Mouse (Mus musculus): ENCODE measurements around the gene Mipep. TPM values are rescaled to one million over a fixed set of nuclear protein-coding genes. Genes with fewer than 3 reads are reported as not detected.

Gene Mipep
- total RNA-seq (2015) (15.8 and 20.6 TPM in 2 replicates), total RNA-seq (2017) (23.1 and 24.2 TPM in 2 replicates)

DNA sequence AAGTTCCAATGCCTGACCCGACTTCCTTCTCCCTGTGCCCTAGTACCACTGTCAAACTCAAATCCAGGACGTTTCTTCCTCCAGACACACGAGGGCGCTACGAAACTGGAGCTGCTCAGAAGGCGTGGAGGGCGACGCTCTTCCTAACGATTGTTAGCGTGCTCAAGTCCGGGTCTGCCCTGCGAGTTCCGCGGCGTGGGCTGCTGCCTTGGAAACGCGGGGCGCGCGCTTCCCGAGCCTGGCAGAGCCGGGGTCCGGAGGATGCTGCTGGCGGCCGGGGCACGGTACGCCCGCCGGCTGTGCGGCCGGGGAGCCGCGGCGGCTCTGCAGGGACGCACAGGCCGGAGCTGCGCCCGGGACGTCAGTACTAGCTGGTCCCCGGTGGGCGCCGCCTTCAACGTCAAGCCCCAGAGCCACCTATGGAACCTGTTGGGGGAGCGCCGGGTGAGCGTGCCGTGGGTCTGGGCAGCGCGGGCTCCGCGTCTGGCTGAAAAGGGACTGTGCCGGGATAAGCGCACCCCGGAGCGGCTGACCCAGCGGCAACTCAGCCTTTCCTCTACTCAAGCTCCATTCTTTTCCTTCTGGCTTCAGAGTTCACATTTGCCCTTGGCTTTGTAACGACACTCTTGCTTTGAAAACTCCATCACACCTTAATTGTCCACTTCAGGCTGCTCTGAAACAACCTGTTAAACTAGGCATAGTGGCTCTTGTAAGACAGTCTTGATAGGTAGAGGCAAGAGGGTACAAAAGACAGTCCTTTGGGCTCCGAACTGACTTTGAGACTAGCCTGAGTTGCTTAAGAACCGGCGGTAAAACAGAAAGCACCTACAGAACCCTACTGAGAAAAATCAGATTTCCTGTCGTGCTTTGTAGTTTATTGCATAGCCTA is at the start of gene Mipep:
Gene Mipep, plus strand, starts transcription at position 147 of the 889 bp plus-strand sequence.
- ATAC-seq (replicated peaks; ENCODE audit: poor library complexity) = peak; percentile 95

DNA sequence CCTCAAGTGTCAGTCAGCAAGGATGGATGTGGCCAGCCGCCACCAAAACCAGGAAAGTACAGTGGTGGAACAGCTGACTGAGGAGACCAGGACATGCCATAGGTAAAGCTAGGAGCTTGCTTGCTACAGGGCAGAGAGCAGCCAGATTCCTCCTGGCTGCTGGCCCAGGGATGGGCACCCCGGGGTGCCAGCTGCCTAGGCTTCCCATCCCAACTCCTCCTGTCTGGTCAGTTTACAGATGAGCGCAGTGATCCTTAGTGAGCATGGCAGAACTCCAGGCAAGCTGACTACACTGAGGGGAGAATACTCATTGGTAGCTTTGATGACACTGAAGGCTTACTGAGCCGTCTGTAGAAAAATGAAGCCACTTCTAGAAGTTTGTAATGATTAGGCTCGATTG is 49.2 kb upstream of the Mipep start:
- ATAC-seq (replicated peaks; ENCODE audit: poor library complexity) = no peak

DNA sequence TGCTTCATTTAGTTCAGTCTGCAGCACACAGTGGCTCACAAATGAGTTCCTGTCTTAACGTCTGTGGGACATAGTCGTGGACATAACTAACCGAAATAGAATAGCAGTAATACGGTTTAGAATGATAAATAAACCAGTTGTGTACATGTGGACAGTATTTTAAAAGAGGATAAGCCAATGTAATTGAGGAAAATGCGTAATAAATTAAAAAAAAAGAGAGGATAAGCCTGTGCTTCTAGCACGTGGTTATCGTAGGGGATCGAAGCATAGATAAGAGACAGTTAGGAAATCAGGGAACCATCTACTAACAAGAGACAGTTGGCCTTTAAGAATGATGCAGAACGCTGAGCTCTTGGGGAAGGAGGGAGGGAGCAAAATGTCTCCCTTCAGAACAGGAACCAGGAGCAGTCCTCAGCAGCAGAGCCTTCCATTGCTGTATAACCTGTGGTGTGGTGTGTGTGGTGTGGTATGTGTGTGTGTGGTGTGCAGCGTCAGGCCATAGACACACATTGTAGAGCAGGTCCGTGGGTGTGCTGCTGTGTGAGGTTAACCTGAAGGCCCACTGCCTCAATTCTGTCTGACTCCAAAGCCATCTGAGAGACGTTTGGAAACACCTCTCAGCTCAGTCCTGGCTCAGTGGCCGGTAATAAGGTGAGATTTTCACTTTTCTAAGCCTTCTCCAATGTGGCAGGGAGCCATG is 48.4 kb upstream of the Mipep start:
- peak; percentile 22 for ATAC-seq (replicated peaks; ENCODE audit: poor library complexity)

DNA sequence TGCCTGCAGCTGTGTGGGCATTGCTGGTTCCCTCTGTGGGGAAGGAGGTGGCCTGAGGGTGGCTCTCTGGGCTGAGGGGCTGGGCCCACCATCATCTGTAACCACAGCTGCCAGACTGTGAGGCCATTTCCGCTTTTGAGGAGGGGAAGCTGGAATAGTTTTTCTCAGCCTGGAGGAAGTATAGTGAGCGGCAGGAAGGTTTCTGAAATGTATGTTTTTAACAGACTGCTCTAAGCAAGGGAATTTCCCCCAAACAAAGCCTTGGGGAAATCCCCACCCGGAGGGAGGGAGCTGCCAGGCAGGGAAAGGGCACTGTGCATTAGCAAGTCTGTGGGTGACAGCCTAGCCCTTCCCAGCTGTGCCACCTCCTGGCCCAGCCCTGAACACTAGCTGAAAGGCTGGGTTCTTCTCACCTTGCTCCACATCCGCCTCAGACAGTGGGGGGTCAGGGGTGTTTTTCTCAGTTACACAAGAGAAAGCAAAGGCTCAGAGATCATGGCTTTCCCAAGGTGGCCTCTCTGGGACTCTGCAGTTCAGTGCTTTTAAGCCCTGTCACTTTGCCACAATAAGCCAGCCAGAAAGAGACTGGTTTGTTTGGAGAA is 47.7 kb upstream of the Mipep start:
- ATAC-seq (replicated peaks; ENCODE audit: poor library complexity) = peak; percentile 66

DNA sequence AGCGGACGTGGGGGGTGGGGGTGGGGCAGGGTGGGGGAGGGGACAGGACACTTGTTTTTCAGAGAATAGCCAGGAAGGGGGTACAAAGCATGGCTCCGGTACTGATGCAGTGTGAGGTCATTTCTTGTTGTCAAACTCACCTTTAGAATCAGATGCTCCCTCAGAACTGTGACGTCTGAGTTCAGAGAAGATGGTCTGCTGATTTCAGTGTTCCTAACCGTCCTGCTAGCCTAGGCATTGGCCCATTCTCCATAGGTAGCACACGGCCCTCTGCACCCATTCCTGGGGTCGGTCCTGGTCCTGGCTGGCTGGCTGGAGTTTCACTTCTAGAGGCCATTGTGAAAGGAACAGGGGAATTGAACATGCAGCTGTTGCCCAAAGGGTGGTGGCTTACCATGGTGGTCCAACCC is 47.2 kb upstream of the Mipep start:
- ATAC-seq (replicated peaks; ENCODE audit: poor library complexity) = no peak

DNA sequence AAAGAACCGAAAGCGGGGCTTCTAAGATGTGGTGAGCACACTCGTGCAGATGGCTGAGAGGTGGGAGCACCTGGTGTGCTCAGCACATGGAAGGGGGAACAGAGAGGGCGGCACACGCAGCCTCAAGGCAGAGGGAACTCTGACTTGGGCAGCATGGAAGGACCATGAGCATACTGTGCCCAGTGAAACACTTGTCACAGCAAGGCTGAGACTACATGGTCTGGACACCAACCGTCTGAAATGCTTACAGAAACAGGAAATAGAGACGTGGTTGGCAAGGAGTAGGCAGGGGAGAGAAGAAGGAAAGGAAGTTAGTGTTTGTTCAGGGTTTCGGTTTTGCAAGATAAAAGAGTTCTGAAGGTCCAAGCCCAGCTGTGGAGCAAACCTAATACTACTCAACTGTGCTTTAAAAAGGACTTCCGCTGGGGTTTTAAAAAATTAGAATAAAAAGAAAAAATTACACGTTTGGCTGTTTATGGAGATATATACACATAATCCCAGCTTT is 45.9 kb upstream of the Mipep start:
- ATAC-seq (replicated peaks; ENCODE audit: poor library complexity) = peak; percentile 42

DNA sequence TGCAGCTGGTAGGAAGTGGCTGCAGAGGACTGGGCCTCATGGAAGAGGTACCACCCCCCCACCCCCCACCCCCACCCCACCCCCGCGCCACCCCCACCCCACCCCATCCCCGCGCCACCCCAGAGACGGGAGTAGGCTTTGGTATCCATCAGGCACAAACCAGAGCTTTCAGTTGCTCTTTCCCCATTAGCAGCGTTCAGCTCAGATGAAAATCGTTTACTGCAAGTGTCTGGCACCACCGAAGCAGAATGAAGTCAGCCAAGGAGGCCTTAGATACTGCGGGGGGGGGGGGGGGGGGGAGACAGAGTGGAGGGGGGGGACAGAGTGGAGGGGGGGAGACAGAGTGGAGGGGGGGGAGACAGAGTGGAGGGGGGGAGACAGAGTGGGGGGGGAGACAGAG is 45.2 kb upstream of the Mipep start:
- ATAC-seq (replicated peaks; ENCODE audit: poor library complexity) = no peak

DNA sequence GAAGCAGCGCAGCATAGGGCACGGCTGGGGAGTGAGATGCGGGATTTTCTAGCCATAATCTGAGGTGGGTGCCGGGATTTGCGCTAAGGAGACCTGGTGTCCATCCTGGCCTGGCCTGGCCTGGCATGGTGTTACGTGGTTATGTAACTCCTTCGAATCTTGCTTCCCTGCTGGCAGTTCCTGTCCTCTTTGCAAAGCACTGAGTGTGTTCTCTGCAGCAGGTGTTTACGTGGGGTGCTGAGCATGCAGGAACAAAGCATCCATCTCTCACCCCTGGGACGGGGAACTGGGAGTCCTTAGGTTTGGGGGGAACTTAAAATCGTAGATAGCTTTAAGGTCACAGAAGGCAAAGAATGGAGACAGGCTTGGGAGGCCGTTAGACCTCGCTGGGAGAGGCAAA is 44.8 kb upstream of the Mipep start:
- no peak for ATAC-seq (replicated peaks; ENCODE audit: poor library complexity)

DNA sequence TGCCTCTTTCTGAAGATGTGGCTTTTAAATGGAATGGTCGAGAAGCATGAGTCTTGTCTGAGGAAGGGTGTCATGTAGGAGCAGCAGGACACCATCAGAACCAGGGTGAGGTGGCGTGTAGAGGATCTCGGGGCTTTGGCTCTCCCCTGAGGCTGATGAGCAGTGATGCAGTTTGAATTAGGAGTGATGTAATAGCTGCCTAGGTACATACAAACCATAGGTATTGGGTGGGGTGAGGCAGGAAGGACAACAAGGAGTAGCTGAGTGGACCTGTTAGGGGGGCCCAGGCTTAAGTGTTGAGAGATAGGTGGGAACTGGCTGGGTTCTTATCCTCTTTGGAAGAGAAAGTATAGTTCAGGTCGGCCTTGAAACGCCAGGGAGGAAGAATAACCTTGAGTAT is 43.9 kb upstream of the Mipep start:
- ATAC-seq (replicated peaks; ENCODE audit: poor library complexity) = no peak

DNA sequence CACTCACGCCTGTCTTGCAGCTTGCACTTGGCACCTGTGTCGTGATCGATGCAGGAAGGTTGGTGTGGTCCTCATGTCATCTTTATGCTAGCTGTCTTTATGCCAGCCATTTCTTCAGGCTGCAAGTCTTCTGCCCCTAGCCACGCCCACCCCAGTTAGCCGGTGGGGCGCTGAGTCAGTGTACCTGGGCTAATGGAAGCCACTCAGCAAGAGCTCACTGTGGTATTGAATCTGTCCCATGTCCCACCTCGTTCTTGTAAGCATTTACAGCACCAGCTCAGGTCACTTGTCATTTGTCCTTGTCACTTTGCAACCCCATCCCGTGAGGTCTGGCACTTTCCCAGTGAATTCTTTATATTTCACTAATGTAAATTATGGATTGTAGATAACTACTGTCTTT is 43.3 kb upstream of the Mipep start:
- no peak for ATAC-seq (replicated peaks; ENCODE audit: poor library complexity)

DNA sequence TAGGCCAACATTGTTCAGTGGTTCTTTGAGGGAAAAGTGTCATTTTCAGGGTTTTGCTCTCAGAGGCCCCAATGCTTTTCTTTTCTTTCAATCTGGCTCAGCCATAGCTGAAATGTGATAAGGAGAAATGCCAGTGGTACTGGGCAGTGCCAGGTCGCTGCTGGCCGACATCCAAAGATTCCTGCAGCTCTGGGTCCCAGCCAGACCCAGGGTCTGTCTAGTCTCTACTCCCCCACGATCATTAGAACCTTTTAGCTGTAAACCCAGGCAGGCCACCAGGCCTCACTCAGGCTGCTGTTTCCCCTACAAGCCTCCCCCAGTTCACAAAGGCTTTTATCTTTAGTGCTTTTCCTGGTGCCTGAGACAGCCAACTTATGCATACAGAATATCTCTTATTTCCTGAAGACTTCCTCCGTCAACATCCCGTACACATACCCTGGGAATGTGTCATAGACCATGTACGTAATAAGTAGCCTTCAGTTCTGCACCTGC is 42.8 kb upstream of the Mipep start:
- ATAC-seq (replicated peaks; ENCODE audit: poor library complexity) = no peak

DNA sequence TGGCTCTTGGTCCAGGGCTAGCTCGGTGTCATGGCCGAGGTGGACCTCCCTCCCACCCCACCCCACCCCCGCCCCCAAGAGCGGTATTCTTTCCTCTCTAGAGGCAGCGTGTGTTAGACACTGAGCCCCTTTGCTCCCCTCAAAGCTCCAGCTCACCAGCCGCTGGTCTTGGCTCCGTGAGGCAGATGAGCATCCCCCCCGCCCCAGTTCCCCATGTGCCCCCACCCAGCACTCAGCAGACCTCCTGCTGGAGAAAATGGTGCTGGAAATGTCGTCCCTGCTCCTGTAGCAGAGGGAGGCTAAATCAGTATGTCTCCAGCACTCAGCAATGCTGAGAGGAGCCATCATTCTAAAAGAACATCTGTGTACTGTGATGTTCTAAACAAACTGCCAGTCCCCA is 40.7 kb upstream of the Mipep start:
- ATAC-seq (replicated peaks; ENCODE audit: poor library complexity) = no peak

DNA sequence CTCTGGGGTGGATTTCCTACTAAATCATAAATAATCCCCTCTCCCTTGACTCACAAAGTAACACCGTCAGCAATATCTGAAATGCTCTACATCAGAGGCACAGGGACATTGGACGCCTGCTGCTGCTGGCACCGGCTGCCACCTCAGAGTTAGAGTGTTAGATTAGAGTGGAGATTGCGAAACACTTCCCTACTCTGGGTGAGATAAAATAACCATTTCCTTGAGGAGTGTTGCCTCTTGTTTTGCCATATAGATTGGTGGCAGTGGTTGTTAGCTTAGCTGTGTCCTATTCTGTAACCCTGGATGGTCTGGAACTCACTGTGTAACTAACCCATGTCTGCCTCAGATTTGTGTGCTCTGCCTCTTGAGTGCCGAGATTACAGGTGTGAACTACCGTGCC is 39.2 kb upstream of the Mipep start:
- ATAC-seq (replicated peaks; ENCODE audit: poor library complexity) = peak; percentile 30

DNA sequence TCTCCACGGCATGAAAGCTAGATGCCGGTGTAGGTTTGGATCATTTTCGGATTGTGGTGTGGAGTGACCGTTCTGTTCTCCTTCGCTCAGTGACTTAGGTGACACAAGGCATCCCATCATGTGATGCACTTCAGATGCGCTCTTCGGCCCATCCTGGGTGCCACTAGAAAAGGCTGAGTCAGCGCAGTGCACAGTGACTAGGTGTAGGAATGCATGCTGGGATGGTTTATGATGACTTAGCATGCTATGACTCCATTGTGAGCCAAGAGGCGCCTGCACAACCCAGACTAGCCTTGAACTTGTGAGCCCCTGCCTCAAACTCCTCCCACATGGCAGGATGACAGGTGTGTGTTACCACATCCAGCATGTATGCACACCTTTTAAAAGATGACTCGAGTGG is 38.2 kb upstream of the Mipep start:
- no peak for ATAC-seq (replicated peaks; ENCODE audit: poor library complexity)

DNA sequence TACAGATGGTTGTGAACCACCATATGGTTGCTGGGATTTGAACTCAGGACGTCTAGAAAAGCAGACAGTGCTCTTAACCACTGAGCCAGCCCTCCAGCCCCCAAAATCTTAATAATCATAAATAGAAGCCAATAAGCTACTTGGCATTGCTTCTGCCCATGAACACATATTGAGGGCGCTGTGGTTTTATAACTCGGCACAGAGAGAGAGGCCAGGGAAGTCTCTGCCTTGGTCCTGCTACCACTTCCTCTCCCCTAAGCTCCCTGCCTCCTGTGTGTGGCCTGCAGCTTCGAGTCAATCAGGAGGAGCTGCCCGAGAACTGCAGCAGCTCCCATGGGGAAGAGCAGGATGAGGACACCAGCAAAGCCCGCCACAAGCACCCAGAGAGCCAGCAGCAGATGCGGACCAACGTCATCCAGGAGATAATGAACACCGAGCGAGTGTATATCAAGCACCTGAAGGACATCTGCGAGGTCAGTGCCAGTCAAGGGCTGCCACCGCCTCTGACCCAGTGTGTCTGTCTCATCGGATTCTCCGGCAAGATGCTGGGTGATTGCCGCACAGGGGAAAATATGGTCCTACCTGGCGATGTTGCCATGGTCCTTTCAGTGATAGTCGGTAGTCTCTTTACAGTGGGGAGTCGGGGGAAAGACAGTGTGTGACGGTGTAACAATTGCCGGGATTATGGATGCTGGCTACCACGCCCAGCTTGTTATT is 37.1 kb upstream of the Mipep start:
- ATAC-seq (replicated peaks; ENCODE audit: poor library complexity) = peak; percentile 50

DNA sequence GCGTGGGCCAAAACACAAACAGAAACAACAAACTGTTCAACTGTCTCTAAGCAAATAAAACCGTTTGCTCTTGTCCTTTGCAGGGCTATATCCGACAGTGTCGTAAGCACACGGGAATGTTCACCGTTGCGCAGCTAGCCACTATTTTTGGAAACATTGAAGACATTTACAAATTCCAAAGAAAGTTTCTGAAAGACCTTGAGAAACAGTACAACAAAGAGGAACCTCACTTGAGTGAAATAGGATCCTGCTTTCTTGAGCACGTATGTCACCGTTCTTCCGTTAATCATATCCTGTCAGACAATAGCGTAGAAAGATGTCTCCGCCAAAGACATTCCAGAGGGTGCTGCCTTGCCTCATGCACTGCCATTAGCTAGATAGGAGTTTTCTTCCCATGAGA is 34.5 kb upstream of the Mipep start:
- peak; percentile 64 for ATAC-seq (replicated peaks; ENCODE audit: poor library complexity)

DNA sequence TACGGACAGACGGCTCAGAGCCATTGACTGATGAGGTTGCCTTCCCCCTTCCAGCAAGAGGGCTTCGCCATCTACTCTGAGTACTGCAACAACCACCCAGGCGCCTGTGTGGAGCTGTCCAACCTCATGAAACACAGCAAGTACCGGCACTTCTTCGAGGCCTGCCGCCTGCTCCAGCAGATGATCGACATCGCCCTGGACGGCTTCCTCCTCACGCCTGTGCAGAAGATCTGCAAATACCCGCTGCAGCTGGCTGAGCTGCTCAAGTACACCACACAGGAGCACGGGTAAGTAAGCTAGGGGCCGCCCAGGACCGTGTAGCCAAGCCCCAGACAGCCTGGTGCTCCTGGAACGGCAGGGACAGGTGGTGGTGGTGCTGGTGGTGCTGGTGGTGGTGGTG is 32.8 kb upstream of the Mipep start:
- ATAC-seq (replicated peaks; ENCODE audit: poor library complexity) = no peak

DNA sequence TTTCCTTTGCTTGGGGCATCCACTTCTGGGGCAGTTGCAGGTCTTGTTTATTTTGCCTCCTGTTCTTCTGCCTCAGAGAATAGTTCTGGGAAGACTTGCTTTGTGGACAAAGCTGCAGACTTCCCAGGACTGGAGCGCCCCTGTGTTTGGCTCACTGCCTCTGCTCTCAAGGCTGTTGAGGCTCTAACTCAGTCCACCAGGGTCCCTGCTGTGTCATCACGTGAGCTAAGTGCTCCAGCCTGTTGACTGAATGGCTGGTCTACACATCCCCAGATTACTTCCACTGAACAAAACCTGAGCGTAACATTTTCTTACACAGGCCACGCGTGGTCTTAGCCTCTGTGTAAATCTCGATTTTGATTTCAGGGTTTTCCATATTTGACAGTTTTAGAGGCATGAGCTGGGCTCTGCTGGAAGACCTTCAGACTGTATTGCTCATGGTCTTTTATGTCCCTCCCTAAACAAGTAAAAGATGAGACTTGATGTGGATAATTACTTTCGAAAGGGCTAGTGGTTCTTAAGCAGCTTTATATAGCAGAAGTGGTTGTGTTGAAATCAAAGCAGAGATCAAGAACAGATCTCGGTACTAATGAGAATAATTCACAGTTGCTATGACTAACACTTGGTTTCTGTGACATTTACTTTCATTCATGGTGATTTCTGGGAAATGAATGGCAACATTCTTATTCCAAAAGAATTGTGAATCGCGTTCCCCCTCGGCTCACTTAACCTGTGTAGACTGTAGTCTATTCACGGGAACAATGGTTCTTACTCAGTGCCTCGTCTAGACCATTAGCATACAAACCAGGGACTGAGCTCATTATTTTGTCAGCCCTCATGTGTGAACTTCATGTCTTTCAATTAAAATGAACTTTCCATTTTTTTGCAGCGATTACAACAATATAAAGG is 31.2 kb upstream of the Mipep start:
- no peak for ATAC-seq (replicated peaks; ENCODE audit: poor library complexity)

DNA sequence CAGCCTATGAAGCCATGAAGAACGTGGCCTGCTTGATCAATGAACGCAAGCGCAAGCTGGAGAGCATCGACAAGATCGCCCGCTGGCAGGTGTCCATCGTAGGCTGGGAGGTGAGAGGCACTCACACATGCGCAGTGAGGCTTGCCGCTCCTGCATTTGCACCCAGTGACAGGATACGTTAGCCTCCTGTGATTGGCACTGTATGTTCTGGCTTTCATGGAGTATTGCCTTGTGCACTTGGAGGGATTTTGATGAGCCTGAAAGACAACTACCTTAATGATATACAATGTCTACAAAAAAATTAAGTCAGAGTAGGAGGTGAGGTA is 30.6 kb upstream of the Mipep start:
- no peak for ATAC-seq (replicated peaks; ENCODE audit: poor library complexity)

DNA sequence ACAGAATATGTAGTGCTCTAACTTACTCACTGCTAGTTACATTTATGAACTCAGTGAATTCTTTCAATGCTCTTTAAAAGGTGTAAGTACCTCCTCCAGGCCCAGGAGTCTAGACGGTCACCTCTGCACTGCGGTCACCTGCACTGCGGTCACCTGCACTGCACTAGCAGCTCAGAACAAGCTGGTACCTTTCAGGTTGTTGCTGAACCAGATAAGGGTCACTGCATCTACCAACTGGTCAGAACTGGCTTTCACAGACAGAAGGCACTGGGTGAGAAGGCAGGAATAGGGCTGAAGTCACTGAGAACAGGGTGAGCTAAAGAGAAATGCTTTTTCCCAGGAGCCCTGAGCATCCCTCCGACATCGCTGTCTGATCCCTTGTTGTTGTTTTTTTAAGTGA is 29.7 kb upstream of the Mipep start:
- ATAC-seq (replicated peaks; ENCODE audit: poor library complexity) = no peak

All from megakaryocyte progenitor cell, adult 5-6 weeks (primary cell).